In genomic region chr6:127582391-127583176, GRCm38 (mm10) we compare ENCODE assay signal across 8 mouse cellular contexts. TPM values are rescaled to one million over a fixed set of nuclear protein-coding genes. Genes with fewer than 3 reads are reported as not detected.
A peak's percentile ranks its signal among the peaks of the same experiment; 100 is the strongest.
DNase-seq lines count a peak whose midpoint lies in the region; ATAC-seq lines count a peak whose summit lies in the region.

No protein-coding gene starts in this region.

- peak overlapping the region; percentile 33; the same call in 1 of the 2 replicates for H3K9ac ChIP-seq in forebrain, embryonic 14.5 days (ENCODE audit: low read length)
- no peak overlapping the region for H3K9ac ChIP-seq in neural tube, embryonic 15.5 days (replicated peaks)

- H3K36me3 ChIP-seq in forebrain, embryonic 14.5 days (ENCODE audit: control insufficient read depth, insufficient read depth, low read length) = no peaks in the 10 kb centered on the region
- no peaks in the 10 kb centered on the region for H3K36me3 ChIP-seq in neural tube, embryonic 15.5 days

- peaks cover 4% of the 10 kb centered on the region; the same call in 1 of the 2 replicates for H3K4me1 ChIP-seq in forebrain, embryonic 14.5 days (ENCODE audit: control insufficient read depth, insufficient read depth, low read length)
- peaks cover 11% of the 10 kb centered on the region for H3K4me1 ChIP-seq in neural tube, embryonic 15.5 days

- 0 out of 2 replicates have a peak overlapping the region, but pooled peaks have one; percentile 4 for H3K4me3 ChIP-seq in forebrain, embryonic 14.5 days (ENCODE audit: low read depth, low read length)
- peak overlapping the region; percentile 19 for H3K4me3 ChIP-seq in neural tube, embryonic 15.5 days (replicated peaks)

- H3K4me2 ChIP-seq in forebrain, embryonic 14.5 days (ENCODE audit: low read length) = peak overlapping the region; percentile 35
- H3K4me2 ChIP-seq in neural tube, embryonic 15.5 days = peak overlapping the region; percentile 52

- peak; percentile 18 for DNase-seq in MEL-GATA-1-ER (ENCODE audit: extremely low read depth, low read depth)
- DNase-seq in cerebellum, adult 11 months = peak; percentile 64
- peak; percentile 90 for DNase-seq in forebrain, embryonic 14.5 days (ENCODE audit: low spot score)
- peak; percentile 81 to 84 for DNase-seq in heart, postnatal 36 days
- DNase-seq in layer of hippocampus, adult 18-20 months (ENCODE audit: low spot score in 2 of 2) = peak; percentile 55 to 89
- peak; percentile 68 to 80 for DNase-seq in lung, adult 18-20 months
- peak; percentile 72 to 82 for DNase-seq in thymus, adult 18-20 months

- ATAC-seq in forebrain, embryonic 14.5 days = peak; percentile 72
- peak; percentile 72 for ATAC-seq in neural tube, embryonic 15.5 days (ENCODE audit: low FRiP score)

- no peak overlapping the region for H3K27ac ChIP-seq in forebrain, embryonic 14.5 days (ENCODE audit: low read depth, low read length)
- peak overlapping the region; percentile 13; the same call in 1 of the 2 replicates for H3K27ac ChIP-seq in neural tube, embryonic 15.5 days (replicated peaks)

- intact Hi-C loops in heart, postnatal 36 days (cut with DNase I) = loop anchor here (1.0 to 2.0 kb wide), 3 partner anchors 22 to 80 kb away; partner anchors contain the start of gene Cracr2a

- H3K9me3 ChIP-seq in forebrain, embryonic 14.5 days (replicated peaks; ENCODE audit: control insufficient read depth, low read length) = no peaks in the 10 kb centered on the region
- H3K9me3 ChIP-seq in neural tube, embryonic 15.5 days (replicated peaks) = no peaks in the 10 kb centered on the region

- WGBS in forebrain, embryonic 14.5 days = 13% methylated on average over 15 of the region's 15 CpGs
- WGBS in neural tube, embryonic 15.5 days = 6% methylated on average over 15 of the region's 15 CpGs

- no peaks in the 10 kb centered on the region for H3K27me3 ChIP-seq in forebrain, embryonic 14.5 days (replicated peaks; ENCODE audit: control insufficient read depth, insufficient read depth, low read length)
- H3K27me3 ChIP-seq in neural tube, embryonic 15.5 days (replicated peaks) = no peaks in the 10 kb centered on the region; the same call in 1 of the 2 replicates

RNA-seq across cellular contexts. Expression of gene Cracr2a, which starts 21.4 kb away (rescaled TPM):
- polyA plus RNA-seq in forebrain, embryonic 14.5 days (2014; fragmentation: Nextera tagmentation; extraction: Ambion mirVana) = 0.06 and 0.27 TPM in 2 replicates
- total RNA-seq in heart, postnatal 36 days (2021) = 1 to 10 TPM in 1 of 2 experiments, under 1 TPM in 1; 0.86 to 1.6 TPM
- 1 to 10 TPM; 1.5 to 3.0 TPM for total RNA-seq in layer of hippocampus, adult 18-20 months (2021)
- 1.0 and 1.2 TPM in 2 replicates for polyA plus RNA-seq in neural tube, embryonic 15.5 days (2015; fragmentation: Nextera tagmentation; extraction: Ambion mirVana)

Comparison
In these comparisons a context has a peak if more than half of its experiments do, and no peak if none do; other contexts are left out.
1. DNase-seq: peak in every context shown above with its lines; median percentile 90 in forebrain, embryonic 14.5 days; 82 in heart, postnatal 36 days; 77 in thymus, adult 18-20 months; 74 in lung, adult 18-20 months; 72 in layer of hippocampus, adult 18-20 months; 64 in cerebellum, adult 11 months; 18 in MEL-GATA-1-ER.